Mouse (Mus musculus) C2C12 (cell line): ENCODE data around the gene Babam2.

Experiments used
- CTCF ChIP-seq: IDR thresholded peaks from one replicate; pipeline ENCODE4 v1.5.1; 2011; ENCODE audit not compliant: control insufficient read depth, insufficient read depth, insufficient read length
- MAX ChIP-seq: IDR thresholded peaks from one replicate; pipeline ENCODE4 v1.6.1; 2011; ENCODE audit warnings: mild to moderate bottlenecking, control low read depth
- MYOD1 ChIP-seq: IDR thresholded peaks from one replicate; pipeline ENCODE4 v1.6.1; 2011; ENCODE audit warnings: low read depth; ENCODE audit not compliant: control insufficient read depth, insufficient read length
- MYOG ChIP-seq: IDR thresholded peaks from one replicate; pipeline ENCODE4 v1.6.1; 2011; ENCODE audit not compliant: control insufficient read depth, insufficient read length; ENCODE audit errors: extremely low read depth
- USF1 ChIP-seq: IDR thresholded peaks from one replicate; pipeline ENCODE4 v1.6.1; 2011; ENCODE audit warnings: low read depth, mild to moderate bottlenecking, control low read depth, moderate library complexity

- TF ChIP-seq CTCF, result no peak
- TF ChIP-seq MYOD1, result no peak
- no peak for TF ChIP-seq MAX
- TF ChIP-seq USF1, result no peak
- no peak for TF ChIP-seq MYOG
Observed at GRCm38 (mm10) chr5:31902891-31903290, 205.4 kb downstream of the Babam2 start.
